In the genomic region with DNA sequence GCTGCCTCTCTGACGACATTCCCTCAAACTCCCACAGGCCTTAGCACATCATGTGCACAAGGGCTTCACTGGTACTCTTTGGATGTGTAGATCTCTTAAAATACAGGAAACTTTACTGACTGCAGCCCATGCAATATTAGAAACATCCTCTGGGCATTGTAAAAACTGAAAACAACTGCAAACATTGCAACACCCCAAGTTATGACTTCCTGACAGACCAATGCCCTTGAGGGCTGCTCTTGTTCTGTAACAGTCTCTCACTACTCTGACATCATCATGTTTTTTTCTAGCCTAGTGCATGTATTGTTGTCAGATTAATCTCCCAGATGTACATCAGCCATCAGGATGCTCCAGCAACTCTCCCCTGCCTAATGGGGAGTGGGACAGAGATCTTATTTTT, we compare ENCODE assay signal across 22 mouse cellular contexts.
DNase-seq lines count a peak whose midpoint lies in the region; ATAC-seq and TF ChIP-seq lines count a peak whose summit lies in the region.
"Had no signal": no experiment of that assay in that cellular context is flagged by ENCODE, and none has a peak within 500 bp of the region (broad histone marks: within the 10 kb centered on the region; RNA-seq: fewer than 3 reads in every experiment).

No protein-coding gene starts in this region.

- no peak overlapping the region for H3K4me3 ChIP-seq in embryonic facial prominence, embryonic 14.5 days (ENCODE audit: low read depth, low read length)
- H3K4me3 ChIP-seq in embryonic facial prominence, embryonic 10.5 days: no peak overlapping the region
- no peak overlapping the region for H3K4me3 ChIP-seq in lung, embryonic 14.5 days (ENCODE audit: low read depth, low read length)
- no peak overlapping the region for H3K4me3 ChIP-seq in C2C12 (ENCODE audit: insufficient read depth, poor library complexity, severe bottlenecking)
- no peak overlapping the region for H3K4me3 ChIP-seq in midbrain, embryonic 16.5 days (ENCODE audit: low read depth, low read length)
- H3K4me3 ChIP-seq: embryonic facial prominence, embryonic 13.5 days; gastrocnemius, adult 2 months; heart, embryonic 10.5 days; stomach, embryonic 15.5 days had no signal

- WGBS in embryonic facial prominence, embryonic 14.5 days: 27% methylated on average over 1 of the region's 1 CpGs
- 65% methylated on average over 1 of the region's 1 CpGs for WGBS in embryonic facial prominence, embryonic 10.5 days
- 31% methylated on average over 1 of the region's 1 CpGs for WGBS in lung, embryonic 14.5 days
- WGBS in midbrain, embryonic 16.5 days: 26% methylated on average over 1 of the region's 1 CpGs

- H3K27me3 ChIP-seq in embryonic facial prominence, embryonic 14.5 days (replicated peaks; ENCODE audit: control insufficient read depth, insufficient read depth, low read length): no peaks in the 10 kb centered on the region
- no peaks in the 10 kb centered on the region for H3K27me3 ChIP-seq in embryonic facial prominence, embryonic 10.5 days (replicated peaks; ENCODE audit: low read depth, poor library complexity, severe bottlenecking)
- H3K27me3 ChIP-seq in lung, embryonic 14.5 days (ENCODE audit: insufficient read depth, low read length): no peaks in the 10 kb centered on the region
- H3K27me3 ChIP-seq in C2C12 (ENCODE audit: control insufficient read depth, insufficient read depth, insufficient read length): no peaks in the 10 kb centered on the region
- H3K27me3 ChIP-seq in midbrain, embryonic 16.5 days (ENCODE audit: control insufficient read depth, insufficient read depth, low read depth, low read length): no peaks in the 10 kb centered on the region
- H3K27me3 ChIP-seq: embryonic facial prominence, embryonic 13.5 days; stomach, embryonic 15.5 days had no signal

- no peaks in the 10 kb centered on the region for H3K4me1 ChIP-seq in embryonic facial prominence, embryonic 14.5 days (ENCODE audit: control insufficient read depth, insufficient read depth, low read length)
- H3K4me1 ChIP-seq in embryonic facial prominence, embryonic 10.5 days: no peaks in the 10 kb centered on the region
- H3K4me1 ChIP-seq in lung, embryonic 14.5 days (ENCODE audit: insufficient read depth): 0 out of 2 replicates have a peak, but pooled peaks cover 4% of the 10 kb centered on the region
- peaks cover 19% of the 10 kb centered on the region for H3K4me1 ChIP-seq in midbrain, embryonic 16.5 days (ENCODE audit: control insufficient read depth, insufficient read depth, low read length)
- H3K4me1 ChIP-seq: embryonic facial prominence, embryonic 13.5 days; stomach, embryonic 15.5 days had no signal

- no peak overlapping the region for H3ac ChIP-seq in C2C12 (ENCODE audit: control insufficient read depth, insufficient read length, low read depth)

- H3K9me3 ChIP-seq in embryonic facial prominence, embryonic 14.5 days (ENCODE audit: control insufficient read depth, low read length): no peaks in the 10 kb centered on the region
- no peaks in the 10 kb centered on the region for H3K9me3 ChIP-seq in embryonic facial prominence, embryonic 10.5 days
- H3K9me3 ChIP-seq in lung, embryonic 14.5 days (ENCODE audit: low read depth, low read length): no peaks in the 10 kb centered on the region
- no peaks in the 10 kb centered on the region for H3K9me3 ChIP-seq in midbrain, embryonic 16.5 days (replicated peaks; ENCODE audit: control insufficient read depth, low read length, poor library complexity, severe bottlenecking)
- H3K9me3 ChIP-seq: embryonic facial prominence, embryonic 13.5 days; heart, embryonic 10.5 days; stomach, embryonic 15.5 days had no signal

- no peak overlapping the region for H3K27ac ChIP-seq in embryonic facial prominence, embryonic 14.5 days (replicated peaks; ENCODE audit: low read depth, low read length)
- no peak overlapping the region for H3K27ac ChIP-seq in embryonic facial prominence, embryonic 10.5 days (replicated peaks)
- no peak overlapping the region for H3K27ac ChIP-seq in lung, embryonic 14.5 days (ENCODE audit: low read depth)
- 0 out of 2 replicates have a peak overlapping the region, but pooled peaks have one; percentile 42 for H3K27ac ChIP-seq in midbrain, embryonic 16.5 days (ENCODE audit: low read length)
- H3K27ac ChIP-seq: embryonic facial prominence, embryonic 13.5 days; gastrocnemius, adult 2 months; heart, embryonic 10.5 days; macrophage; stomach, embryonic 15.5 days had no signal

- no peak overlapping the region for H3K9ac ChIP-seq in embryonic facial prominence, embryonic 14.5 days (ENCODE audit: low read depth, low read length)
- H3K9ac ChIP-seq in lung, embryonic 14.5 days: no peak overlapping the region
- no peak overlapping the region for H3K9ac ChIP-seq in midbrain, embryonic 16.5 days (ENCODE audit: low read depth, low read length)
- H3K9ac ChIP-seq: embryonic facial prominence, embryonic 13.5 days; stomach, embryonic 15.5 days had no signal

- H3K4me2 ChIP-seq in embryonic facial prominence, embryonic 14.5 days (ENCODE audit: low read depth, low read length): no peak overlapping the region
- H3K4me2 ChIP-seq in lung, embryonic 14.5 days: no peak overlapping the region
- no peak overlapping the region for H3K4me2 ChIP-seq in midbrain, embryonic 16.5 days (ENCODE audit: low read length)
- H3K4me2 ChIP-seq: embryonic facial prominence, embryonic 13.5 days; stomach, embryonic 15.5 days had no signal

- DNase-seq in embryonic facial prominence, embryonic 14.5 days (ENCODE audit: low spot score): peak; percentile 40
- no peak for DNase-seq in embryonic facial prominence, embryonic 10.5 days (ENCODE audit: low spot score)
- peak; percentile 40 for DNase-seq in lung, embryonic 14.5 days
- DNase-seq in lung, postnatal 14 days: no peak
- DNase-seq in spleen, adult 12 weeks (ENCODE audit: low spot score): no peak
- no peak for DNase-seq in B cell, adult 2 months
- DNase-seq: adrenal gland, postnatal 25 days; cerebellum, adult 11 months; cerebellum, postnatal 10 days; gastrocnemius, adult 2 months; kidney, adult 18-20 months; kidney, postnatal 10 days; layer of hippocampus, postnatal 36 days; liver; thymus, adult 2 months had no signal

- no peaks in the 10 kb centered on the region for H3K79me3 ChIP-seq in C2C12 (ENCODE audit: low read depth)

- no peaks in the 10 kb centered on the region for H3K36me3 ChIP-seq in embryonic facial prominence, embryonic 14.5 days (ENCODE audit: control insufficient read depth, insufficient read depth, low read length)
- H3K36me3 ChIP-seq in embryonic facial prominence, embryonic 10.5 days (replicated peaks): no peaks in the 10 kb centered on the region
- no peaks in the 10 kb centered on the region for H3K36me3 ChIP-seq in lung, embryonic 14.5 days (ENCODE audit: insufficient read depth)
- H3K36me3 ChIP-seq in C2C12 (ENCODE audit: control insufficient read depth, insufficient read depth): no peaks in the 10 kb centered on the region
- no peaks in the 10 kb centered on the region for H3K36me3 ChIP-seq in midbrain, embryonic 16.5 days (ENCODE audit: control insufficient read depth, insufficient read depth, low read length)
- H3K36me3 ChIP-seq: embryonic facial prominence, embryonic 13.5 days; G1E; heart, embryonic 10.5 days; stomach, embryonic 15.5 days had no signal

- H3K79me2 ChIP-seq in C2C12 (ENCODE audit: control insufficient read depth, insufficient read depth): no peaks in the 10 kb centered on the region

- no peak for ATAC-seq in embryonic facial prominence, embryonic 14.5 days (ENCODE audit: low read depth)
- no peak for ATAC-seq in lung, embryonic 14.5 days (ENCODE audit: insufficient read depth)
- ATAC-seq in midbrain, embryonic 16.5 days: no peak

- no peak for TF ChIP-seq CTCF in lung, embryonic 14.5 days (IDR thresholded peaks at IDR 0.05; ENCODE audit: low read depth)
- no peak for TF ChIP-seq CTCF in C2C12 (IDR thresholded peaks at IDR 0.05; ENCODE audit: control insufficient read depth, insufficient read depth, insufficient read length)

TF ChIP-seq in C2C12, 6 proteins besides CTCF, POLR2A, EP300 and RAD21:
- TF ChIP-seq CEBPB (IDR thresholded peaks at IDR 0.05; ENCODE audit: low read depth): peak; percentile 32
- TF ChIP-seq MYOD1 (IDR thresholded peaks at IDR 0.05; ENCODE audit: control insufficient read depth, insufficient read length, low read depth): no peak

Comparison
In these comparisons a context has a peak if more than half of its experiments do, and no peak if none do; other contexts are left out.
1. DNase-seq: peak in embryonic facial prominence, embryonic 14.5 days (single experiment) and lung, embryonic 14.5 days (single experiment); none in embryonic facial prominence, embryonic 10.5 days (single experiment), lung, postnatal 14 days (single experiment), spleen, adult 12 weeks (single experiment) and B cell, adult 2 months (0 of 2).